Mouse (Mus musculus): ENCODE data around the gene Otud3. TPM values are rescaled to one million over a fixed set of nuclear protein-coding genes. Genes with fewer than 3 reads are reported as not detected.
"Not testable (repeated sequence)": the region's sequence is repeated elsewhere in the genome, so short reads cannot be mapped to it uniquely, and the experiment has no call there.

Otud3 gene
- polyA plus RNA-seq, 1 experiment = 10.3 TPM

DNA sequence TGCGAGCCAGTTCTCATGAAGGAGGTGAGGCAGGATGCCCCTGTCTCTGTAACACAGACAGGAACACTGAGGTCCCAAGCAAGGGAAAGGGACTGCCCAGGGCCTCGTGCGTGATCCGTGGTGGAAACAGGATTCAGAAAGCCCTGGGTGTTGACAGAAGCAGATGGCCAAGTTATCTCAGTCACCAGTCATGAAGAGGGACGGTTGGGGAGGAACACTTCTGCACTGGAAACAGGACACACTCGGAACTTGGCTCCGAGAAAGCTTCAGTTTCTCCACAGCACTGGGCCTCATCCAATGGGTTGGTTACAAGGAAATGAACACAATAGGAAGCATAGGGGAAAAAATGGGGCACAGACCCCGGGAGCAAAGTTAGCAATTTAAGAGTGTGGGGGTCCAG, 35.0 kb downstream of the Otud3 start:
- H3K36me3 ChIP-seq (ENCODE audit: control insufficient read depth, insufficient read depth, low read length) = no peaks in the 10 kb centered on the region
- no peak overlapping the region for H3K27ac ChIP-seq (ENCODE audit: insufficient read depth, low read depth, low read length)
- no peaks in the 10 kb centered on the region for H3K27me3 ChIP-seq (ENCODE audit: control insufficient read depth, insufficient read depth, low read length)
- H3K4me3 ChIP-seq (ENCODE audit: low read depth, low read length) = no peak overlapping the region
- WGBS = 70% methylated on average over 8 of the region's 8 CpGs
- peaks cover 24% of the 10 kb centered on the region; the same call in 1 of the 2 replicates for H3K4me1 ChIP-seq (ENCODE audit: control insufficient read depth, insufficient read depth, insufficient read length, low read length)
- TF ChIP-seq POLR2A (IDR thresholded peaks at IDR 0.05; ENCODE audit: low read depth, low read length) (no peak), CTCF (IDR thresholded peaks at IDR 0.05; ENCODE audit: extremely low read depth, insufficient read length, insufficient replicate concordance, low read depth, low read length) (no peak)

DNA sequence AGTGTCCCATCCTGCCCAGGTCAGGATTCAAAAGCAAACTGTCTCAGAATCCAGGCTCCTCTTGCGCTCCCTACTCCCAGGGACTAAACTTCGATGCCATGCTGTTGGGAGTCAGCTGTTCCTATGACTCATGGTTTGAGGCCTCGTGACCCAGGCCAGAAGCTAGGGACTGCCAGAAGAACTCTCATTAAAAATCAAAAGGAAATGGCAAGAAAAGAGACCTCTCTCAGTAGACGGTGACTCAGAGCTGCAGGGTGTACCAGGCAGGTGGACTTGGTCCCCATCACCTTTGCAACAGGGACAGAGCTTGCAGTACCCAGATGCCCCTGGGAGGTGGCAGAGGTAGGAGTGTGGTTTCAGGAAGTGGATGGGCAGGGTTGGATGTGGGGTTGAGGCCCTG, 36.0 kb downstream of the Otud3 start, which contains the start of gene Pla2g2e:
TSS of gene Pla2g2e (plus strand) at position 212 of the 400 bp plus-strand sequence.
- Histone ChIP-seq H3K36me3 (ENCODE audit: control insufficient read depth, insufficient read depth, low read length) (no peaks in the 10 kb centered on the region), H3K4me3 (ENCODE audit: low read depth, low read length) (no peak within 1 kb of the TSS), H3K4me1 (ENCODE audit: control insufficient read depth, insufficient read depth, insufficient read length, low read length) (peaks cover 24% of the 10 kb centered on the region; the same call in 1 of the 2 replicates), H3K27ac (ENCODE audit: insufficient read depth, low read depth, low read length) (peak within 1 kb of the TSS; percentile 69), H3K27me3 (ENCODE audit: control insufficient read depth, insufficient read depth, low read length) (no peaks in the 10 kb centered on the region)
- no peak for TF ChIP-seq CTCF (IDR thresholded peaks at IDR 0.05; ENCODE audit: extremely low read depth, insufficient read length, insufficient replicate concordance, low read depth, low read length)
- 28% methylated on average over 4 of the region's 4 CpGs for WGBS

DNA sequence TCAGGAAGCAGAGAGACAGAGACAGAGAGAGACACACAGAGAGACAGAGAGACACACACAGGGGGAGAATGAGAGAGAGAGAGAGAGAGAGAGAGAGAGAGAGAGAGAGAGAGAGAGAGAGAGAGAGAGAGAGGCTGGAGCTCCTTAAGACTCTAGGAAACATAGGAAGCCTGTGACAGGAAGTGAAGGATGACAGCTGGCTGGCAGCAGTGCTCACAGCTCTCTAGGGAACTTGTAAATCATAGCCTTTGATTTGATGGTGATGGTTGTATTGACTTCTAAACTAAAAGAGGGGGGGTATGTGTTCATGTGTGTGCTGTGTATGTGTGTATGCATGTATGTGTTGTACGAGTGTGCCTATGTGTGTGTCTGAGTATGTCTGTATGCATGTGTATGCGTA, 37.8 kb downstream of the Otud3 start:
- peaks cover 21% of the 10 kb centered on the region; the same call in 1 of the 2 replicates for H3K4me1 ChIP-seq (ENCODE audit: control insufficient read depth, insufficient read depth, insufficient read length, low read length)
- H3K36me3 ChIP-seq (ENCODE audit: control insufficient read depth, insufficient read depth, low read length) = no peaks in the 10 kb centered on the region
- TF ChIP-seq CTCF (IDR thresholded peaks at IDR 0.05; ENCODE audit: extremely low read depth, insufficient read length, insufficient replicate concordance, low read depth, low read length) (no peak), POLR2A (IDR thresholded peaks at IDR 0.05; ENCODE audit: low read depth, low read length) (no peak)
- H3K27ac ChIP-seq (ENCODE audit: insufficient read depth, low read depth, low read length) = no peak overlapping the region
- 98% methylated on average over 2 of the region's 2 CpGs for WGBS
- H3K27me3 ChIP-seq (ENCODE audit: control insufficient read depth, insufficient read depth, low read length) = no peaks in the 10 kb centered on the region
- H3K4me3 ChIP-seq (ENCODE audit: low read depth, low read length) = no peak overlapping the region

DNA sequence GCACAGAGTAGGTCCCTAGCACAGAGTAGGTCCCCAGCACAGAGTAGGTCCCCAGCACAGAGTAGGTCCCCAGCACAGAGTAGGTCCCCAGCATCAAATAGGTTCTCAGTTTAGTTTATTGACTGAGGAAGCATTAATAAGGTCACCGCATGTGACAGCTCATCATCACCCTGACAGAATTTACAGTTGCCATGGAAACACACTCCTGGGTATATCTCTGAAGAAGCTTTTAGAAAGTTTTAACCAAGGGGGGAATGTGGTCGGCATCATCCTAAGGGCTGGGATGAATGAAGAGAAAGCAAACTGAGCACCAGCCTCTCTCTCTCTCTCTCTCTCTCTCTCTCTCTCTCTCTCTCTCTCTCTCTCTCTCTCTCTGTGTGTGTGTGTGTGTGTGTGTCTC, 38.5 kb downstream of the Otud3 start:
- not testable (repeated sequence) for H3K27me3 ChIP-seq (ENCODE audit: control insufficient read depth, insufficient read depth, low read length); H3K36me3 ChIP-seq (ENCODE audit: control insufficient read depth, insufficient read depth, low read length); H3K4me3 ChIP-seq (ENCODE audit: low read depth, low read length); H3K27ac ChIP-seq (ENCODE audit: insufficient read depth, low read depth, low read length)
- 89% methylated on average over 2 of the region's 2 CpGs for WGBS
- H3K4me1 ChIP-seq (ENCODE audit: control insufficient read depth, insufficient read depth, insufficient read length, low read length) = peaks cover 14% of the 10 kb centered on the region; the same call in 1 of the 2 replicates

DNA sequence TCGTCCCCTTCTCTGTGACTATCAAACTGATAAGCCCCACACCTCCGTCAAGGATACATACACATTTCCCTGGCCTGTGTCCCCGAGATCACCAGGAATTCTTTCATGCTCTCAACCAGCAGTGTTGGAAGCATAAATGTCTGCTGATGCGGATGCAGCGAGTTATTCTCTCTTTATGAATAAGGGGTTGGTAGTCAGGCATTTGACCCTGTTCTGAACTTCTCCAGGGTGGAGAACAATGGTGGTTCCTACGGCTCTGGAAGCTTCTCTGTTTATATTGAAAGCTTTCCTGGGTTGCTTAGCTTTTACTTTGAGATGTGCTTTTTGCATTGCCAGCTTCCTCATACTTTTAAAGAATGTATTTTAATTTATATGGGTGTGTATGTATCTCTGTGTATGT, 39.9 kb downstream of the Otud3 start, which contains the start of gene Gm13030:
TSS of gene Gm13030 (minus strand) at position 101 of the 400 bp plus-strand sequence.
- H3K27ac ChIP-seq (ENCODE audit: insufficient read depth, low read depth, low read length) = no peak within 1 kb of the TSS
- WGBS = 79% methylated on average over 6 of the region's 6 CpGs
- TF ChIP-seq CTCF (IDR thresholded peaks at IDR 0.05; ENCODE audit: extremely low read depth, insufficient read length, insufficient replicate concordance, low read depth, low read length) (no peak), POLR2A (IDR thresholded peaks at IDR 0.05; ENCODE audit: low read depth, low read length) (no peak)
- H3K4me1 ChIP-seq (ENCODE audit: control insufficient read depth, insufficient read depth, insufficient read length, low read length) = peaks cover 14% of the 10 kb centered on the region; the same call in 1 of the 2 replicates
- H3K27me3 ChIP-seq (ENCODE audit: control insufficient read depth, insufficient read depth, low read length) = no peaks in the 10 kb centered on the region
- no peak within 1 kb of the TSS for H3K4me3 ChIP-seq (ENCODE audit: low read depth, low read length)
- no peaks in the 10 kb centered on the region for H3K36me3 ChIP-seq (ENCODE audit: control insufficient read depth, insufficient read depth, low read length)

DNA sequence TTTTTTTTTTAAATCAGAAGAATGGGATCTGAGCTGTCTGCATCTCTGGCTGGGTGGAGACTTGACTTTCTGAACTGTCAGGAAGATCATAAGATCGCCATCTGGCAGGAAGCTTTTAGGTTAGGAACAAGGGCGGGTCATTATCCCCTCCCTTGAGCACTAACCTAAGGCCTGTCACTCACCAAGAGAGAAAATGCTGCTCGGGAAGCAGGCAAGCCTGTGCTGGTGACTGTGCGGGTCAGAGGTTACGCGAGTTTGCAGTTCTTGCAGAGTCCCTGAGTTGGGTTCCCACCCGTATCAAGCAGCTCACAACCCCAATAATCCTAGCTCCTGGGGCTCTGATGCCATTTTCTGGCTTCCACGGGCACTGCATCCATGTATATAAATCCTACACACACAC, 45.1 kb downstream of the Otud3 start:
- TF ChIP-seq CTCF (IDR thresholded peaks at IDR 0.05; ENCODE audit: extremely low read depth, insufficient read length, insufficient replicate concordance, low read depth, low read length) (no peak), POLR2A (IDR thresholded peaks at IDR 0.05; ENCODE audit: low read depth, low read length) (no peak)
- H3K4me3 ChIP-seq (ENCODE audit: low read depth, low read length) = no peak overlapping the region
- no peaks in the 10 kb centered on the region for H3K36me3 ChIP-seq (ENCODE audit: control insufficient read depth, insufficient read depth, low read length)
- H3K4me1 ChIP-seq (ENCODE audit: control insufficient read depth, insufficient read depth, insufficient read length, low read length) = no peaks in the 10 kb centered on the region
- no peaks in the 10 kb centered on the region; the same call in 1 of the 2 replicates for H3K27me3 ChIP-seq (ENCODE audit: control insufficient read depth, insufficient read depth, low read length)
- H3K27ac ChIP-seq (ENCODE audit: insufficient read depth, low read depth, low read length) = no peak overlapping the region
- WGBS = 52% methylated on average over 8 of the region's 8 CpGs

DNA sequence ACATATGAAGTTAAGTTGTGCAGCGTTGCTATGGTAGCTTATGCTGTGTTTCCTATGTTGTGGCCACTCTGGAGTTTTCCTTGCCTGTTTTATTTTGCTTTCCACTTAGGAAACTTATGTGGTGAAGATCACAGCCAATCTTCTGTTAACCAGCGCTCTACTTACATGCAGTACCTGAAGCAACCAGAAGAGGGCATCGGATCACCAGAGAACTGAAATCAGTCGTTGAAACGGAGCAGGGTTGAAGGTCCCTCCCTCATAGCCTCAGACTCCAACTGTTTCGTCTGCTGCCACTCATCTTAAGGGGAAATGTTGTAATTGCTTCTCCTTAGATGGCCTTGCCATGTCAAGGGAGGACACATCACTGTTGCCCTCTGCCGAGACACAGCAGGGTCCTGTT, 47.3 kb downstream of the Otud3 start:
- H3K4me1 ChIP-seq (ENCODE audit: control insufficient read depth, insufficient read depth, insufficient read length, low read length) = no peaks in the 10 kb centered on the region
- H3K4me3 ChIP-seq (ENCODE audit: low read depth, low read length) = no peak overlapping the region
- 10% methylated on average over 7 of the region's 7 CpGs for WGBS
- H3K27me3 ChIP-seq (ENCODE audit: control insufficient read depth, insufficient read depth, low read length) = no peaks in the 10 kb centered on the region; the same call in 1 of the 2 replicates
- no peak for TF ChIP-seq POLR2A (IDR thresholded peaks at IDR 0.05; ENCODE audit: low read depth, low read length)
- peak; percentile 65 for TF ChIP-seq CTCF (IDR thresholded peaks at IDR 0.05; ENCODE audit: extremely low read depth, insufficient read length, insufficient replicate concordance, low read depth, low read length)
- H3K27ac ChIP-seq (ENCODE audit: insufficient read depth, low read depth, low read length) = no peak overlapping the region
- no peaks in the 10 kb centered on the region for H3K36me3 ChIP-seq (ENCODE audit: control insufficient read depth, insufficient read depth, low read length)

DNA sequence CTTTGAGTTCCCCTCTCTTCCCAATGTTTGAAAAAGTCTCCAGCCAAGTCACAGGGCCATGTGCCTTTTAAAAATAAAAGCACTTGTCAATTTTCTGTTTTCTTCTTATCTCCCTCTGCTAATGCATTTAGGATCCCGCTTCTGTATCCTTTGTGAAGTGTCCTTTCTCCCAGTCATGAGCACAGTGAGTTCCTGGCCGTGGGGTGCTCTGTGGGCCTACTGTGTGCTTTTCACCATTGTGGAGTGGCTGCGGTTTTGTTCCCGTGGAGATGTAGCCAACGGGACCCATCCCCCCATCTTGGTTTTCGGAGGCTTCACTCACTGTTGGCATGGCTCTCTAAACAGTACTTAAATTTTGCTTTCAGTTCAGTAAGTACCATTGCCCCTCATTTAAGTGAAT, 47.8 kb downstream of the Otud3 start:
- WGBS = 65% methylated on average over 6 of the region's 6 CpGs
- TF ChIP-seq POLR2A (IDR thresholded peaks at IDR 0.05; ENCODE audit: low read depth, low read length) (no peak), CTCF (IDR thresholded peaks at IDR 0.05; ENCODE audit: extremely low read depth, insufficient read length, insufficient replicate concordance, low read depth, low read length) (no peak)
- no peaks in the 10 kb centered on the region for H3K36me3 ChIP-seq (ENCODE audit: control insufficient read depth, insufficient read depth, low read length)
- no peaks in the 10 kb centered on the region; the same call in 1 of the 2 replicates for H3K27me3 ChIP-seq (ENCODE audit: control insufficient read depth, insufficient read depth, low read length)
- H3K27ac ChIP-seq (ENCODE audit: insufficient read depth, low read depth, low read length) = no peak overlapping the region
- no peaks in the 10 kb centered on the region for H3K4me1 ChIP-seq (ENCODE audit: control insufficient read depth, insufficient read depth, insufficient read length, low read length)
- H3K4me3 ChIP-seq (ENCODE audit: low read depth, low read length) = no peak overlapping the region
